Mouse (Mus musculus) heart, embryonic 10.5 days (tissue): Measurements from ENCODE around the gene Tmprss13. TPM values are rescaled to one million over a fixed set of nuclear protein-coding genes. Genes with fewer than 3 reads are reported as not detected.

Source experiments
- DNase-seq: peaks from one replicate; pipeline ENCODE4 v3.0.0-alpha.2; 2017; ENCODE audit warnings: low spot score
- H3K27ac ChIP-seq: fragments of 300-500 bp; sonication (generic); 2 replicates; pipeline ENCODE4 v1.5.1; 2016; ENCODE audit warnings: mild to moderate bottlenecking
- H3K27me3 ChIP-seq: fragments of 300-500 bp; sonication (generic); 2 replicates; pipeline ENCODE4 v1.6.1; 2016; ENCODE audit warnings: mild to moderate bottlenecking; ENCODE audit not compliant: poor library complexity, insufficient read depth, severe bottlenecking
- H3K36me3 ChIP-seq: fragments of 300-500 bp; sonication (generic); 2 replicates; pipeline ENCODE4 v1.6.1; 2016; ENCODE audit warnings: mild to moderate bottlenecking, moderate library complexity
- H3K4me1 ChIP-seq: fragments of 300-500 bp; sonication (generic); 2 replicates; pipeline ENCODE4 v1.6.1; 2016; ENCODE audit warnings: mild to moderate bottlenecking
- H3K4me3 ChIP-seq: fragments of 300-500 bp; sonication (generic); 2 replicates; pipeline ENCODE4 v1.5.1; 2016; ENCODE audit warnings: mild to moderate bottlenecking, moderate library complexity
- H3K9me3 ChIP-seq: fragments of 300-500 bp; sonication (generic); 2 replicates; pipeline ENCODE4 v1.6.1; 2016; ENCODE audit warnings: mild to moderate bottlenecking, moderate library complexity
- WGBS: fragments of 180-500 bp; shearing (Covaris S2); methylation state at CpG from one replicate; pipeline ENCODE4 v1.1.7; 2016; 5-methylcytosine and 5-hydroxymethylcytosine counted together
- polyA plus RNA-seq: library from polyadenylated mRNA; unstranded; fragments of >200 nt; fragmentation: Nextera tagmentation; extraction: Ambion mirVana; gene quantifications from 2 replicates; pipeline ENCODE4 v1.2.1, GENCODE M21; 2016

The Tmprss13 gene
- polyA plus RNA-seq, 1 experiment from 2014 or later, result 0.29 TPM

DNA sequence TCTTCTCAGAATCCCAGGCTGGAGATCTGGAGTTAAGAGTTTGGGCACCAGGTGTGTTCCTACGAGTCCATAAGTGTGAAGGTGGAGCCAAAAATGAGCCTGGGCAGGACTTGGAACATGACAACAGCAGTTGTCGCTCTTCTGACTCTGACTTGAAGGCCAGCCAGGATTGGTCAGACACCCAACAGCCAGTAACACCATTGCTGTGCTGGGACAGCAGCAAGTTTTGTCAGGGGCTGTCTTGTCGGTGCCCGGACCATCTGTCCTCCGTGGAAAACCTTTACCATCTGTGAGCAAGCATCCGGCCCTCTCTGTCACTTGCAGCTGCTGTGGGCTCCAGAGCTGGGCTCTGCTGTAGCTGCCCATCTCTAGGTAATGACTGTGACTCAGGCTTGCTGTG, 27.4 kb downstream of the Tmprss13 start:
- Histone ChIP-seq H3K9me3 (no peaks in the 10 kb centered on the region), H3K4me1 (peaks cover 8% of the 10 kb centered on the region; the same call in 1 of the 2 replicates), H3K27ac (no peak overlapping the region), H3K36me3 (no peaks in the 10 kb centered on the region), H3K27me3 (0 out of 2 replicates have a peak, but pooled peaks cover 2% of the 10 kb centered on the region), H3K4me3 (no peak overlapping the region)
- 75% methylated on average over 6 of the region's 6 CpGs for WGBS
- no peak for DNase-seq

GRCm38 (mm10) chr9:45348560-45348959, 29.7 kb downstream of the Tmprss13 start:
- no peak for DNase-seq
- Histone ChIP-seq H3K9me3 (no peaks in the 10 kb centered on the region), H3K4me1 (peaks cover 8% of the 10 kb centered on the region; the same call in 1 of the 2 replicates), H3K36me3 (no peaks in the 10 kb centered on the region), H3K4me3 (no peak overlapping the region), H3K27me3 (0 out of 2 replicates have a peak, but pooled peaks cover 2% of the 10 kb centered on the region), H3K27ac (no peak overlapping the region)
- 71% methylated on average over 6 of the region's 6 CpGs for WGBS

DNA sequence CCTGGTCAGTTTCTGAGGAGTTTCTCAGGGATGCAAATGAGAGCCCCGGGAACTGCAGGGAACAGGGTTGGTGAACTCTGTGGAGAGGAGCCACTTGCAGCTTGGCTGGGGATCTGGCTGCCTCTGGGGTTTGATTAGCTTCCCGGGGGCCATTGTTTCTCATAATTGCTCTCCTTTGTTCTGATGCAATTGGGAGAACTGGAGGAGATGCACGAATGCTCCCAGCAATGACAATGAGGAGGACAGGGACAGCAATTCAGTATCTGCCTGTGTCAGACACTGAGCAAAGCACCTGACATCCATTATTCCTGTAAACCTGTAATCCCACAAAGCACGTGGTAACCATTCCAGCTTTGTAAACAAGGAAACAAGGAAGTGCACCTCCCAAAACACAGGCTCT, 30.3 kb downstream of the Tmprss13 start:
- no peak for DNase-seq
- WGBS, result 50% methylated on average over 4 of the region's 4 CpGs
- no peaks in the 10 kb centered on the region for H3K36me3 ChIP-seq
- no peaks in the 10 kb centered on the region for H3K9me3 ChIP-seq
- 0 out of 2 replicates have a peak, but pooled peaks cover 2% of the 10 kb centered on the region for H3K27me3 ChIP-seq
- no peak overlapping the region for H3K4me3 ChIP-seq
- no peak overlapping the region for H3K27ac ChIP-seq
- H3K4me1 ChIP-seq, result peaks cover 8% of the 10 kb centered on the region; the same call in 1 of the 2 replicates

- DNase-seq, result no peak
- H3K27me3 ChIP-seq, result 0 out of 2 replicates have a peak, but pooled peaks cover 2% of the 10 kb centered on the region
- H3K4me1 ChIP-seq, result peaks cover 8% of the 10 kb centered on the region; the same call in 1 of the 2 replicates
- no peaks in the 10 kb centered on the region for H3K9me3 ChIP-seq
- no peaks in the 10 kb centered on the region for H3K36me3 ChIP-seq
- no peak overlapping the region for H3K4me3 ChIP-seq
- H3K27ac ChIP-seq, result no peak overlapping the region
- WGBS, result 41% methylated on average over 5 of the region's 5 CpGs
Measured at GRCm38 (mm10) chr9:45349851-45350250, 31.0 kb downstream of the Tmprss13 start.

GRCm38 (mm10) chr9:45355192-45355591, 36.3 kb downstream of the Tmprss13 start:
- H3K27ac ChIP-seq, result no peak overlapping the region
- H3K4me3 ChIP-seq, result no peak overlapping the region
- no peak for DNase-seq
- WGBS, result 80% methylated on average over 2 of the region's 2 CpGs
- no peaks in the 10 kb centered on the region for H3K27me3 ChIP-seq
- no peaks in the 10 kb centered on the region for H3K4me1 ChIP-seq
- H3K36me3 ChIP-seq, result no peaks in the 10 kb centered on the region
- H3K9me3 ChIP-seq, result no peaks in the 10 kb centered on the region

DNA sequence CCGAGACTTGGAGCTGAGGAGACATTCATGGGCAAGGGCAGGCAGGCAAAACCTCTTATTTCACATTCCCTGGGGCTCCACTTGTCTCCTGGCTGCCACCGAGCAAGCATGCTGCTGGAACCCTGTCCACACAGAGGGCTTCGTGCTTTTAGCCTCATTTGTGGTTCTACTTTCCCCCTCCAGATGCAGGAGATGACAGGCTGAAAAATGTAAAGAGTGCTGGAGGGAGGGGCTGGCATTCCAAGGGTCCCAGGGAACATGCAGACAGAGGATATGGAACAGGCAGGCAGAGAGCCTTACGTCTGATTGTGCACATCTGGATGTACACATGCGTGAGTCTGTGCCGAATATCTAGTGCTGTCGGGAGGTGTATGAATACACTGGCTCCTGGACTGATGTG, 39.5 kb downstream of the Tmprss13 start:
- DNase-seq, result no peak
- 54% methylated on average over 7 of the region's 7 CpGs for WGBS
- H3K4me1 ChIP-seq, result 0 out of 2 replicates have a peak, but pooled peaks cover 4% of the 10 kb centered on the region
- H3K27me3 ChIP-seq, result no peaks in the 10 kb centered on the region
- no peaks in the 10 kb centered on the region for H3K9me3 ChIP-seq
- H3K4me3 ChIP-seq, result no peak overlapping the region
- no peak overlapping the region for H3K27ac ChIP-seq
- no peaks in the 10 kb centered on the region for H3K36me3 ChIP-seq

- Histone ChIP-seq H3K4me1 (0 out of 2 replicates have a peak, but pooled peaks cover 4% of the 10 kb centered on the region), H3K27ac (no peak overlapping the region), H3K9me3 (no peaks in the 10 kb centered on the region), H3K36me3 (no peaks in the 10 kb centered on the region), H3K4me3 (no peak overlapping the region), H3K27me3 (0 out of 2 replicates have a peak, but pooled peaks cover 4% of the 10 kb centered on the region)
- DNase-seq, result no peak
- WGBS, result 14% methylated on average over 2 of the region's 2 CpGs
Measured at GRCm38 (mm10) chr9:45362051-45362461, 43.2 kb downstream of the Tmprss13 start.

DNA sequence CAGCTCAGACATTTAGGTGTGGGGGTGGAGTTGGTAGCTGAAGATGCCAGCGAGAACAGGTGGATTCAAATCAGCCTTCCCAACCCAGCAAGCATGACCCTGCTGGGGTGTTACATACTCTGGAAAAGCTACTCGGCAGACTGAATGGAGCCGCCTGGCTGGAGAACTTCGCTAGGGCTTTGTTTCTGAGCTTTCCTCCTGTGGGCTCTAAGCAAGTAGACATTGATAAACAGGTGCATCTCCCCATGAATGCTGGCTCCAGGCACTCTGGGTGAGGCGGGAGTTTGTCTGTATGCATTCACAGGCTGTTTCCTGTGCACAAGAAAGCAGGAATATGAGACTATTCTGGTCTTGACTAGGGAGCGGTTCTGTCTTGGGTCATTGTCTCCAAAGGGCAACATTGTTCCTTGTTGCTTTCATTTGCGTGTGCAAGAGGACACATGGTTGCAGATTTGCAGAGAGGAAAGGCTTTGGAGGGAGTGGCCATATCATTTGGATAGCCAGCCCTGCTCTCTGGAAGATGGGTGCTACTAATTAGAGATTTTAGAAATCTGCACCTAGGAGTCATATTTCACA, 44.8 kb downstream of the Tmprss13 start:
- DNase-seq, result no peak
- H3K27ac ChIP-seq, result no peak overlapping the region
- H3K9me3 ChIP-seq, result no peaks in the 10 kb centered on the region
- no peaks in the 10 kb centered on the region for H3K36me3 ChIP-seq
- 58% methylated on average over 7 of the region's 7 CpGs for WGBS
- 0 out of 2 replicates have a peak, but pooled peaks cover 8% of the 10 kb centered on the region for H3K27me3 ChIP-seq
- H3K4me1 ChIP-seq, result peaks cover 16% of the 10 kb centered on the region
- H3K4me3 ChIP-seq, result no peak overlapping the region

DNA sequence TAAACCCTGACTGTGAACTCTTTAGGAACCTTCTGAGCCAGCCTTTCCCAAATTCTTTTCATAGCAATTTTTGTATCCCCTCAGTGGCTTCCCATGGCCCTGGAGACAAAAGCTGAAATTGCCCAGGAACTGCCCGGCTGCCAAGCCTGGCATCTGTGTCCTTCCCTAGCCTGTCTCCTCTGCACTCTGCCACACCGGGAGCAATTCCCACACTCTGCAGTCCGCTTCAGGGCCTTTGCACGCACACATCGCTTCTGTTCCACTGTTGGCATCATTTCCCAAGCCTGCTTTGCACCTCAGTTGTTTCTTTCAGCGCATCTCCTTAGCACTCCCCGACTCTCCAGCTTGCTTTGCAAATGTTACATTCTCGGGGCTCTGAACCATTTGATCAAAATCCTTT, 48.8 kb downstream of the Tmprss13 start:
- H3K27ac ChIP-seq, result no peak overlapping the region
- DNase-seq, result no peak
- H3K4me3 ChIP-seq, result no peak overlapping the region
- H3K27me3 ChIP-seq, result peaks cover 31% of the 10 kb centered on the region; the same call in 1 of the 2 replicates
- no peaks in the 10 kb centered on the region for H3K9me3 ChIP-seq
- 49% methylated on average over 8 of the region's 8 CpGs for WGBS
- H3K36me3 ChIP-seq, result no peaks in the 10 kb centered on the region
- peaks cover 24% of the 10 kb centered on the region for H3K4me1 ChIP-seq

DNA sequence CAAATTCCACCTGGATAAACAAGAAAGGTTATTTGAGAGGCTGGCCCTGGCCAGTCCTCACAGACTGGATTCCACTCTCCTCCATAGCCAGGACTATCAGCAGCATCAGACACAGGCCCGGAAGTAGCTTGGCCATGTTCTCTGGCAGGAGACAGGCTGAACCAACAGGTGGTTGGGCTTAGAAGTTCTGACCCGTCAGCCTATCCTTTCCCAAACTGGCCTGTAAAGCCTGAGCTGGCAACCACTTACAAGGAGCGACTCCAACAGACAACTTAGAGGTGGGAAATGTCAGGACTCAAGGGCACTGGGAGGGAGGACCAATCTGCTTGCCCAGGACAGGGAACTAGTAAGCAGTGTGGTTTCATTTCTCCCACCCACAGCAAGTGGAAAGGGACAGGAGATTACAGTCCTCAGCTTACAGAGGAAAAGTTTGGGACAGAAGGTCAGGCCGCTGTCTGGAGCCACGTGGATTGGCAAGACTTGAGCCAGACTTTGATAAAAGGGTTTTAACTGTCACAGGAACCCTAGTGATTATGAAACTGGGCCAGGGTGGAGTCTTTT, 49.5 kb downstream of the Tmprss13 start:
- no peak for DNase-seq
- 28% methylated on average over 5 of the region's 5 CpGs for WGBS
- H3K4me1 ChIP-seq, result peaks cover 26% of the 10 kb centered on the region
- no peak overlapping the region for H3K4me3 ChIP-seq
- H3K27ac ChIP-seq, result no peak overlapping the region
- H3K9me3 ChIP-seq, result no peaks in the 10 kb centered on the region
- H3K27me3 ChIP-seq, result peaks cover 31% of the 10 kb centered on the region; the same call in 1 of the 2 replicates
- no peaks in the 10 kb centered on the region for H3K36me3 ChIP-seq

GRCm38 (mm10) chr9:45370117-45370561, 51.2 kb downstream of the Tmprss13 start, which contains the start of gene Fxyd6:
Gene Fxyd6 (plus strand): TSS chr9:45370185.
- peak within 1 kb of the TSS; percentile 65 for H3K4me3 ChIP-seq
- no peaks in the 10 kb centered on the region for H3K9me3 ChIP-seq
- under 1% methylated on average over 28 of the region's 28 CpGs for WGBS
- H3K36me3 ChIP-seq, result no peaks in the 10 kb centered on the region
- peaks cover 33% of the 10 kb centered on the region for H3K4me1 ChIP-seq
- peaks cover 35% of the 10 kb centered on the region; the same call in 1 of the 2 replicates for H3K27me3 ChIP-seq
- H3K27ac ChIP-seq, result peak within 1 kb of the TSS; percentile 86
- peak; percentile 81 for DNase-seq

DNA sequence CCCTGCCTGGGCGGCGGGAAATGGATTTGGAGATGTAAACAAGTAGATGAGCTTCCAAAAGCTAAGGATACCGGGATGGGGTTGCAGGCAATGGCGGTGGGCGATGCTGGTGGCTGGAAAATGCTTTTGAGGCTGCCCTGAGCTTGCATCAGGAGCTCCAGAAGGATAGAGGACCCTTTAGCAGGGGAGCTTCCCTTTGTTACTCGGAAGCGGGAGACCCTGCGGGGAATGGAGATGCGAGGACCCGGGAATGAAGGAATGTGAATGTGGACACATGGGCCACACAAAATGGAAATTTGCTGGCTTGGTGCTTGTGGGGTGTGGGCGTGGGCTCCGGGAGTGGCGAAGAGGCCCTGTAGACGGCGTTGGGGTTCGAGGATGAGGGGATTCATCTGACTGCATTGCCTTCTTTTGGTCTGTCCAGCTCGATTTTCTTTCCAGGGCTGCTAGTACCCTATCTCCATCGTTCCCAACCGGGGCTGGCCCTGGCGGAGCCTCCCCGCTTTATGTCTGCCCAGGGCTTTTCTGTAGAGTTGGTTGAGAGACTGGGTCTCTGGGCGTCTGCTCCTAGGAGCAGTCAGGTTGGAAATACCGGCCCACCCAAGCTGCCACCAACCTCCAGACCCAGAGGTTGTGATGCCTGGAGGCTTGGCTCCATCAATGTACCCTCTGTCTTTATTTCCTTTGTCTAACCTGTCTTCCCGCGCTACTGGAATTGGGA, 51.9 kb downstream of the Tmprss13 start:
- no peaks in the 10 kb centered on the region for H3K36me3 ChIP-seq
- peak overlapping the region; percentile 65 for H3K4me3 ChIP-seq
- peaks cover 35% of the 10 kb centered on the region; the same call in 1 of the 2 replicates for H3K27me3 ChIP-seq
- peaks cover 34% of the 10 kb centered on the region for H3K4me1 ChIP-seq
- 9% methylated on average over 25 of the region's 25 CpGs for WGBS
- peak overlapping the region; percentile 86 for H3K27ac ChIP-seq
- H3K9me3 ChIP-seq, result no peaks in the 10 kb centered on the region
- DNase-seq, result no peak

- Histone ChIP-seq H3K4me3 (peak overlapping the region; percentile 65), H3K27me3 (peaks cover 35% of the 10 kb centered on the region; the same call in 1 of the 2 replicates), H3K4me1 (peaks cover 34% of the 10 kb centered on the region), H3K27ac (no peak overlapping the region), H3K9me3 (no peaks in the 10 kb centered on the region), H3K36me3 (no peaks in the 10 kb centered on the region)
- DNase-seq, result no peak
- 47% methylated on average over 2 of the region's 2 CpGs for WGBS
Measured at GRCm38 (mm10) chr9:45371337-45371707, 52.4 kb downstream of the Tmprss13 start.
